Mouse (Mus musculus) heart, adult 2 months (tissue): ENCODE measurements around the gene Gm1527.

ENCODE experiments used
- CTCF ChIP-seq: fragments of 200-600 bp; IDR thresholded peaks from 2 replicates; pipeline ENCODE4 v1.8.1; 2022; ENCODE audit warnings: antibody characterized with exemption, mild to moderate bottlenecking, moderate library complexity
- EP300 ChIP-seq: fragments of 200-500 bp; IDR thresholded peaks from 2 replicates; pipeline ENCODE4 v1.6.1; 2011; ENCODE audit warnings: low read depth, low read length, control low read depth; ENCODE audit not compliant: insufficient read depth
- POLR2A ChIP-seq: fragments of 200-500 bp; IDR thresholded peaks from 2 replicates; pipeline ENCODE4 v1.6.1; 2011; ENCODE audit warnings: mild to moderate bottlenecking, low read depth, low read length, control low read depth; ENCODE audit not compliant: insufficient read depth

DNA sequence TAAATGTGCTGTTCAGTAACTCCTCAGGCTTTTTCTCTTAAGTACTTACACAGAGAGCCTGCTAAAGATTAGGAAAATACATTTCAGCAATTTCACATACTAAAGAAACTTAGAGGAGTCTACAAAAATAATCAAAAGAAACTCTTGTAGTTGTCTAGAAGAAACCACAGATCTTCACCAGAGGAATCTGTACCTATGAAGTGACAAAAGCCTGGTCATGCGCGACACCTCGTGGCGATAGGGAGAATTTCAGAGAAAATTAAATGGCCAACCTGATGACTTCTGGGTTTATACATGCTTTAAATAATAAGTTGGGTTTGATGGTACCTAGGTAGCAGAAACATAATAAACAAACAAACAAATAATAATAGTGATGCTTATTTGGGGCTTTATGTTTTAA is 76.4 kb downstream of the Gm1527 start:
- TF ChIP-seq POLR2A (no peak), CTCF (peak; percentile 84), EP300 (no peak)
